Mouse (Mus musculus) layer of hippocampus, postnatal 25 days (tissue): ENCODE results near the gene Crybg2. TPM values are rescaled to one million over a fixed set of nuclear protein-coding genes. Genes with fewer than 3 reads are reported as not detected.
A peak's percentile ranks its signal among the peaks of the same experiment; 100 is the strongest.

Source experiments
- DNase-seq, 2 experiments: peaks; one replicate each; pipeline ENCODE4 v3.0.0; 2022; ENCODE audit warnings: mixed read lengths in 2 of 2, low spot score in 1 of 2; ENCODE audit errors: extremely low spot score in 1 of 2
- total RNA-seq, 2 experiments: library from RNA; stranded (reverse); gene quantifications; 2 replicates each; pipeline ENCODE4 v1.2.3; 2021

The Crybg2 gene
- 1 to 10 TPM; 1.2 to 1.6 TPM for total RNA-seq

- DNase-seq: no peak
Measured at GRCm38 (mm10) chr4:134060135-134060865, at the start of gene Crybg2. Gene Crybg2, plus strand, starts transcription at chr4:134060815.

GRCm38 (mm10) chr4:134011450-134012414 is 48.9 kb upstream of the Crybg2 start:
- DNase-seq: no peak

- DNase-seq: no peak
Measured at GRCm38 (mm10) chr4:134012858-134013528, 47.6 kb upstream of the Crybg2 start.

GRCm38 (mm10) chr4:134016208-134016607 is 44.4 kb upstream of the Crybg2 start:
- no peak for DNase-seq

- no peak for DNase-seq
Measured at GRCm38 (mm10) chr4:134016767-134017166, 43.8 kb upstream of the Crybg2 start.

GRCm38 (mm10) chr4:134017201-134017865 is 43.3 kb upstream of the Crybg2 start:
- no peak for DNase-seq

- DNase-seq: no peak
Measured at GRCm38 (mm10) chr4:134018038-134018778, 42.4 kb upstream of the Crybg2 start.

GRCm38 (mm10) chr4:134018779-134019145 is 41.9 kb upstream of the Crybg2 start, which contains the start of gene Lin28a:
Gene Lin28a, minus strand, starts transcription at chr4:134018841.
- DNase-seq: no peak

GRCm38 (mm10) chr4:134019210-134019609 is 41.4 kb upstream of the Crybg2 start:
- no peak for DNase-seq

- DNase-seq: no peak
Measured at GRCm38 (mm10) chr4:134019641-134020351, 40.8 kb upstream of the Crybg2 start.

GRCm38 (mm10) chr4:134020621-134021020 is 40.0 kb upstream of the Crybg2 start:
- DNase-seq: peak in 1 of 2 experiments; percentile 59

GRCm38 (mm10) chr4:134025802-134026201 is 34.8 kb upstream of the Crybg2 start:
- no peak for DNase-seq

- peak; percentile 78 to 94 for DNase-seq
Measured at GRCm38 (mm10) chr4:134035953-134036352, 24.7 kb upstream of the Crybg2 start.

- no peak for DNase-seq
Measured at GRCm38 (mm10) chr4:134041317-134042123, 19.1 kb upstream of the Crybg2 start.

- no peak for DNase-seq
Measured at GRCm38 (mm10) chr4:134043041-134043440, 17.6 kb upstream of the Crybg2 start.

- no peak for DNase-seq
Measured at GRCm38 (mm10) chr4:134047648-134048047, 13.0 kb upstream of the Crybg2 start.

GRCm38 (mm10) chr4:134051912-134052311 is 8.7 kb upstream of the Crybg2 start:
- DNase-seq: no peak

- DNase-seq: peak in 1 of 2 experiments; percentile 35
Measured at GRCm38 (mm10) chr4:134052560-134052959, 8.1 kb upstream of the Crybg2 start.
